12 mouse cellular contexts compared by ENCODE assay signal in genomic region chr8:61985703-61986475, GRCm38 (mm10). TPM values are rescaled to one million over a fixed set of nuclear protein-coding genes. Genes with fewer than 3 reads are reported as not detected.
DNase-seq lines count a peak whose midpoint lies in the region; ATAC-seq and TF ChIP-seq lines count a peak whose summit lies in the region.
"Had no signal": no experiment of that assay in that cellular context is flagged by ENCODE, and none has a peak within 500 bp of the region (broad histone marks: within the 10 kb centered on the region; RNA-seq: fewer than 3 reads in every experiment).

No protein-coding gene starts in this region.

- ATAC-seq in kidney, embryonic 14.5 days (ENCODE audit: low FRiP score, low TSS enrichment), result peak; percentile 70
- ATAC-seq: Patski had no signal

- no peaks in the 10 kb centered on the region for H3K79me2 ChIP-seq in heart, adult 2 months (replicated peaks; ENCODE audit: control insufficient read depth, insufficient read depth, low read length)

- H3K36me3 ChIP-seq in heart, adult 2 months (ENCODE audit: control insufficient read depth, insufficient read depth, low read length), result peaks cover 4% of the 10 kb centered on the region
- no peaks in the 10 kb centered on the region for H3K36me3 ChIP-seq in kidney, embryonic 14.5 days (ENCODE audit: control insufficient read depth, insufficient read depth, low read length)
- H3K36me3 ChIP-seq: embryonic facial prominence, embryonic 13.5 days; liver, embryonic 15.5 days had no signal

- no peak for TF ChIP-seq POLR2A in heart, adult 2 months (IDR thresholded peaks at IDR 0.05; ENCODE audit: insufficient read depth, low read depth, low read length)

- H3K27me3 ChIP-seq in heart, adult 2 months (ENCODE audit: control insufficient read depth, insufficient read depth, low read length), result no peaks in the 10 kb centered on the region
- H3K27me3 ChIP-seq in kidney, embryonic 14.5 days (ENCODE audit: control insufficient read depth, insufficient read depth, low read length), result no peaks in the 10 kb centered on the region
- H3K27me3 ChIP-seq: embryonic facial prominence, embryonic 13.5 days; liver, embryonic 15.5 days had no signal

- H3K9ac ChIP-seq in heart, adult 2 months (ENCODE audit: low read depth, low read length), result no peak overlapping the region
- no peak overlapping the region for H3K9ac ChIP-seq in kidney, embryonic 14.5 days (ENCODE audit: low read depth, low read length)
- H3K9ac ChIP-seq: embryonic facial prominence, embryonic 13.5 days; liver, embryonic 15.5 days had no signal

- intact Hi-C loops in heart, adult 2 months (cut with DNase I), result no loop called here
- intact Hi-C loops in heart, postnatal 36 days (cut with DNase I), result loop anchor here (5.0 kb wide), 1 partner anchor 79 kb away; no protein-coding TSS in a partner anchor

- no peak for TF ChIP-seq CTCF in heart, adult 2 months (IDR thresholded peaks at IDR 0.05)

- no peaks in the 10 kb centered on the region for H3K9me3 ChIP-seq in kidney, embryonic 14.5 days (ENCODE audit: control insufficient read depth, low read length)
- H3K9me3 ChIP-seq: embryonic facial prominence, embryonic 13.5 days; liver, embryonic 15.5 days had no signal

- H3K4me2 ChIP-seq in kidney, embryonic 14.5 days (replicated peaks; ENCODE audit: low read depth, low read length), result no peak overlapping the region
- H3K4me2 ChIP-seq: embryonic facial prominence, embryonic 13.5 days; liver, embryonic 15.5 days had no signal

- DNase-seq in heart, adult 2 months, result peak in 1 of 2 experiments; percentile 18
- DNase-seq in heart, postnatal 36 days, result no peak
- DNase-seq in ZHBTc4 (ENCODE audit: low read depth, low spot score), result peak; percentile 17
- DNase-seq in heart, adult 8-10 months (ENCODE audit: low spot score), result peak; percentile 26
- no peak for DNase-seq in frontal cortex, adult 2 months (ENCODE audit: extremely low spot score in 1 of 2, low spot score in 1 of 2)
- DNase-seq in frontal cortex, postnatal 14 days (ENCODE audit: low spot score in 2 of 2), result no peak
- no peak for DNase-seq in cerebellum, adult 11 months

- H3K4me3 ChIP-seq in heart, adult 2 months, result no peak overlapping the region
- H3K4me3 ChIP-seq in kidney, embryonic 14.5 days (ENCODE audit: low read length), result no peak overlapping the region
- H3K4me3 ChIP-seq: embryonic facial prominence, embryonic 13.5 days; liver, embryonic 15.5 days had no signal

- H3K4me1 ChIP-seq in heart, adult 2 months (ENCODE audit: control insufficient read depth, insufficient read depth, low read length), result no peaks in the 10 kb centered on the region; the same call in 1 of the 2 replicates
- H3K4me1 ChIP-seq in kidney, embryonic 14.5 days (ENCODE audit: control insufficient read depth, insufficient read depth, low read length), result peaks cover 5% of the 10 kb centered on the region; the same call in 1 of the 2 replicates
- H3K4me1 ChIP-seq: embryonic facial prominence, embryonic 13.5 days; liver, embryonic 15.5 days had no signal

- no peak overlapping the region for H3K27ac ChIP-seq in heart, adult 2 months
- no peak overlapping the region; the same call in 1 of the 2 replicates for H3K27ac ChIP-seq in kidney, embryonic 14.5 days (ENCODE audit: low read depth, low read length)
- H3K27ac ChIP-seq: embryonic facial prominence, embryonic 13.5 days; liver, embryonic 15.5 days had no signal

- WGBS in heart, adult 2 months, result 22% methylated on average over 6 of the region's 6 CpGs
- WGBS in kidney, embryonic 14.5 days, result 25% methylated on average over 6 of the region's 6 CpGs

- 0 out of 2 replicates have a peak, but pooled peaks have one; percentile 6 for TF ChIP-seq EP300 in heart, adult 2 months (IDR thresholded peaks at IDR 0.05; ENCODE audit: insufficient read depth, low read depth, low read length)

RNA-seq across cellular contexts. Expression of gene Ddx60, which starts 58.0 kb away (rescaled TPM):
- total RNA-seq in heart, adult 2 months (2021), result 1 to 10 TPM; 1.1 to 1.7 TPM
- 0.53 and 1.2 TPM in 2 replicates for polyA plus RNA-seq in heart, adult 2 months (2012; rRNA removed)
- 1 to 10 TPM; 1.3 to 3.1 TPM for total RNA-seq in heart, postnatal 36 days (2021)
- 1 to 10 TPM in 3 of 4 experiments, under 1 TPM in 1; 0.80 to 2.6 (median 1.9) TPM for total RNA-seq in heart, adult 8-10 months (2022)
- polyA plus RNA-seq in kidney, embryonic 14.5 days (2014; fragmentation: Nextera tagmentation; extraction: Ambion mirVana), result 0.39 and 0.64 TPM in 2 replicates
- 0.55 and 0.72 TPM in 2 replicates for polyA plus RNA-seq in frontal cortex, adult 2 months (2012; rRNA removed)
- polyA plus RNA-seq: C2C12 had no signal

Comparison
In these comparisons a context has a peak if more than half of its experiments do, and no peak if none do; other contexts are left out.
1. DNase-seq: peak in ZHBTc4 (single experiment) and heart, adult 8-10 months (single experiment); none in heart, postnatal 36 days (0 of 2), frontal cortex, adult 2 months (0 of 2), frontal cortex, postnatal 14 days (0 of 2) and cerebellum, adult 11 months (single experiment).